Mouse (Mus musculus) layer of hippocampus, adult 11-12 months (tissue): ENCODE measurements at regions not wholly inside any gene's neighbourhood (a gene's known extent, or its start where the extent isn't known, plus 50 kb on each side); places are given as distances from the start of the nearest gene placed in this dataset.

Source experiments
- DNase-seq: peaks from one replicate; pipeline ENCODE4 v3.0.0; 2022; ENCODE audit warnings: low spot score

GRCm38 (mm10) chr2:147702330-147703063 is 340.8 kb downstream of the Pax1 start:
- no peak for DNase-seq

GRCm38 (mm10) chr2:147699524-147700081 is 337.9 kb downstream of the Pax1 start:
- DNase-seq, result no peak

- DNase-seq, result no peak
These were observed 330.2 kb downstream of the Pax1 start for GRCm38 (mm10) chr2:147691896-147692295.

GRCm38 (mm10) chr2:147690506-147691208 is 328.9 kb downstream of the Pax1 start:
- no peak for DNase-seq

GRCm38 (mm10) chr2:147688742-147689141 is 327.0 kb downstream of the Pax1 start:
- DNase-seq, result peak; percentile 32

- DNase-seq, result peak; percentile 43
These were observed 294.9 kb downstream of the Pax1 start for GRCm38 (mm10) chr2:147656667-147657066.

- no peak for DNase-seq
These were observed 288.5 kb downstream of the Pax1 start for GRCm38 (mm10) chr2:147650229-147650628.

GRCm38 (mm10) chr2:147647972-147648371 is 286.2 kb downstream of the Pax1 start:
- no peak for DNase-seq

- DNase-seq, result no peak
These were observed 285.8 kb downstream of the Pax1 start for GRCm38 (mm10) chr2:147647506-147647905.

- DNase-seq, result no peak
These were observed 276.2 kb downstream of the Pax1 start for GRCm38 (mm10) chr2:147637882-147638281.

GRCm38 (mm10) chr2:147632737-147633136 is 271.0 kb downstream of the Pax1 start:
- no peak for DNase-seq

- DNase-seq, result no peak
These were observed 268.0 kb downstream of the Pax1 start for GRCm38 (mm10) chr2:147629716-147630115.

GRCm38 (mm10) chr2:147627096-147627495 is 265.4 kb downstream of the Pax1 start:
- DNase-seq, result no peak

GRCm38 (mm10) chr2:147623116-147623515 is 261.4 kb downstream of the Pax1 start:
- peak; percentile 63 for DNase-seq

- peak; percentile 27 for DNase-seq
These were observed 256.1 kb downstream of the Pax1 start for GRCm38 (mm10) chr2:147617849-147618248.

- DNase-seq, result no peak
These were observed 248.6 kb downstream of the Pax1 start for GRCm38 (mm10) chr2:147610343-147610742.

GRCm38 (mm10) chr2:147601639-147602038 is 239.9 kb downstream of the Pax1 start:
- DNase-seq, result no peak

GRCm38 (mm10) chr2:147572413-147572812 is 210.7 kb downstream of the Pax1 start:
- no peak for DNase-seq

GRCm38 (mm10) chr2:147561220-147561619 is 199.5 kb downstream of the Pax1 start:
- no peak for DNase-seq

- no peak for DNase-seq
These were observed 198.9 kb downstream of the Pax1 start for GRCm38 (mm10) chr2:147560426-147561155.

- DNase-seq, result no peak
These were observed 167.4 kb downstream of the Pax1 start for GRCm38 (mm10) chr2:147529161-147529560.

- no peak for DNase-seq
These were observed 153.7 kb downstream of the Pax1 start for GRCm38 (mm10) chr2:147515436-147515835.
